Mouse (Mus musculus): ENCODE measurements around the gene Mymx. TPM values are rescaled to one million over a fixed set of nuclear protein-coding genes. Genes with fewer than 3 reads are reported as not detected.

Gene Mymx
- total RNA-seq (2014; fragmentation: Nextera tagmentation), result not detected in 2 replicates
- total RNA-seq (2017), result not detected in 2 replicates
- polyA plus RNA-seq (2012), result not detected in 2 replicates

GRCm38 (mm10) chr17:45601877-45602304 lies at the start of gene Mymx:
TSS of gene Mymx (minus strand) at chr17:45602102.
- Histone ChIP-seq H3K9me3 (replicated peaks) (no peaks in the 10 kb centered on the region), H3K4me3 (ENCODE audit: low read depth, low read length) (peak within 1 kb of the TSS; percentile 45; the same call in 1 of the 2 replicates), H3K36me3 (replicated peaks) (no peaks in the 10 kb centered on the region), H3K27me3 (ENCODE audit: insufficient read depth, low read length) (peaks cover 17% of the 10 kb centered on the region), H3K4me1 (ENCODE audit: insufficient read depth, low read depth, low read length) (peaks cover 53% of the 10 kb centered on the region)
- TF ChIP-seq CTCF (IDR thresholded peaks at IDR 0.05; ENCODE audit: low read depth, low read length) (no peak), GATA2 (IDR thresholded peaks at IDR 0.05; ENCODE audit: borderline replicate concordance, low read depth, low read length) (no peak)
- DNase-seq (ENCODE audit: low spot score) (no peak), ATAC-seq (ENCODE audit: extremely low read depth, insufficient number of reproducible peaks, low FRiP score, poor library complexity, severe bottlenecking) (no peak)

DNA sequence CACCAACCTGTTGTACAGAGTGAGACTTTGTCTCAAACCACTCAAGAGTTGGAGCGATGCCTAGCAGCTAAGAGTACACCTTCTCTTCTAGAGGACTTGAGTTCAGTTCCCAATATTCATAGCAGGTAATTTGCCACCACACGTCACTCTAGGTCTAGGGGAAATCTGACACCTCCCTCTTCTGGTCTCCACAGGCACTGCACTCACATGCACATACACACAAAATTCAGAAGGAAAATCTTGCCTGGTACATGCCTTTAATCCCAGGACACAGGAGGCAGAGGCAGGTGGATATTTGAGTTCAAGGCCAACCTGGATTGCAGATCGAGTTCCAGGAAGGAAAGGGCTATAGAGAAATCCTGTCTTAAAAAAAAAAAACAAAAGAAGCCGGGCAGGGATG lies 42.3 kb upstream of the Mymx start:
- no peak overlapping the region for H3K4me3 ChIP-seq (ENCODE audit: low read depth, low read length)
- peaks cover 4% of the 10 kb centered on the region; the same call in 1 of the 2 replicates for H3K9me3 ChIP-seq (replicated peaks)
- peaks cover 31% of the 10 kb centered on the region for H3K27me3 ChIP-seq (ENCODE audit: insufficient read depth, low read length)
- DNase-seq (ENCODE audit: low spot score), result no peak
- no peak for TF ChIP-seq GATA1 (IDR thresholded peaks at IDR 0.05; ENCODE audit: borderline replicate concordance, low read length)
- no peak for TF ChIP-seq CTCF (IDR thresholded peaks at IDR 0.05; ENCODE audit: low read depth, low read length)
- no peak for TF ChIP-seq GATA2 (IDR thresholded peaks at IDR 0.05; ENCODE audit: borderline replicate concordance, low read depth, low read length)
- TF ChIP-seq POLR2AphosphoS5 (IDR thresholded peaks at IDR 0.05; ENCODE audit: insufficient replicate concordance, low read depth, low read length), result no peak
- TF ChIP-seq TAL1 (conservative IDR thresholded peaks at IDR 0.05; ENCODE audit: low read depth, low read length), result no peak
- no peak for ATAC-seq (ENCODE audit: extremely low read depth, insufficient number of reproducible peaks, low FRiP score, poor library complexity, severe bottlenecking)
- no peaks in the 10 kb centered on the region for H3K36me3 ChIP-seq (replicated peaks)
- peaks cover 7% of the 10 kb centered on the region for H3K4me1 ChIP-seq (ENCODE audit: insufficient read depth, low read depth, low read length)

GRCm38 (mm10) chr17:45642701-45643100 lies 40.8 kb upstream of the Mymx start:
- peak; percentile 50 for DNase-seq (ENCODE audit: low spot score)
- H3K4me3 ChIP-seq (ENCODE audit: low read depth, low read length), result peak overlapping the region; percentile 16; the same call in 1 of the 2 replicates
- H3K36me3 ChIP-seq (replicated peaks), result no peaks in the 10 kb centered on the region
- ATAC-seq (ENCODE audit: extremely low read depth, insufficient number of reproducible peaks, low FRiP score, poor library complexity, severe bottlenecking), result no peak; the same call in 1 of the 2 replicates
- H3K27me3 ChIP-seq (ENCODE audit: insufficient read depth, low read length), result peaks cover 38% of the 10 kb centered on the region
- peaks cover 4% of the 10 kb centered on the region; the same call in 1 of the 2 replicates for H3K9me3 ChIP-seq (replicated peaks)
- peaks cover 10% of the 10 kb centered on the region for H3K4me1 ChIP-seq (ENCODE audit: insufficient read depth, low read depth, low read length)
- no peak for TF ChIP-seq GATA2 (IDR thresholded peaks at IDR 0.05; ENCODE audit: borderline replicate concordance, low read depth, low read length)
- TF ChIP-seq GATA1 (IDR thresholded peaks at IDR 0.05; ENCODE audit: borderline replicate concordance, low read length), result no peak
- no peak for TF ChIP-seq TAL1 (conservative IDR thresholded peaks at IDR 0.05; ENCODE audit: low read depth, low read length)
- no peak for TF ChIP-seq POLR2AphosphoS5 (IDR thresholded peaks at IDR 0.05; ENCODE audit: insufficient replicate concordance, low read depth, low read length)
- peak; percentile 61; the same call in 1 of the 2 replicates for TF ChIP-seq CTCF (IDR thresholded peaks at IDR 0.05; ENCODE audit: low read depth, low read length)

GRCm38 (mm10) chr17:45641981-45642380 lies 40.1 kb upstream of the Mymx start:
- DNase-seq (ENCODE audit: low spot score), result no peak
- TF ChIP-seq POLR2AphosphoS5 (IDR thresholded peaks at IDR 0.05; ENCODE audit: insufficient replicate concordance, low read depth, low read length) (no peak), GATA2 (IDR thresholded peaks at IDR 0.05; ENCODE audit: borderline replicate concordance, low read depth, low read length) (no peak)
- Histone ChIP-seq H3K4me1 (ENCODE audit: insufficient read depth, low read depth, low read length) (peaks cover 10% of the 10 kb centered on the region), H3K36me3 (replicated peaks) (no peaks in the 10 kb centered on the region), H3K4me3 (ENCODE audit: low read depth, low read length) (no peak overlapping the region), H3K27me3 (ENCODE audit: insufficient read depth, low read length) (peaks cover 38% of the 10 kb centered on the region), H3K9me3 (replicated peaks) (peaks cover 4% of the 10 kb centered on the region; the same call in 1 of the 2 replicates)
- no peak for ATAC-seq (ENCODE audit: extremely low read depth, insufficient number of reproducible peaks, low FRiP score, poor library complexity, severe bottlenecking)

DNA sequence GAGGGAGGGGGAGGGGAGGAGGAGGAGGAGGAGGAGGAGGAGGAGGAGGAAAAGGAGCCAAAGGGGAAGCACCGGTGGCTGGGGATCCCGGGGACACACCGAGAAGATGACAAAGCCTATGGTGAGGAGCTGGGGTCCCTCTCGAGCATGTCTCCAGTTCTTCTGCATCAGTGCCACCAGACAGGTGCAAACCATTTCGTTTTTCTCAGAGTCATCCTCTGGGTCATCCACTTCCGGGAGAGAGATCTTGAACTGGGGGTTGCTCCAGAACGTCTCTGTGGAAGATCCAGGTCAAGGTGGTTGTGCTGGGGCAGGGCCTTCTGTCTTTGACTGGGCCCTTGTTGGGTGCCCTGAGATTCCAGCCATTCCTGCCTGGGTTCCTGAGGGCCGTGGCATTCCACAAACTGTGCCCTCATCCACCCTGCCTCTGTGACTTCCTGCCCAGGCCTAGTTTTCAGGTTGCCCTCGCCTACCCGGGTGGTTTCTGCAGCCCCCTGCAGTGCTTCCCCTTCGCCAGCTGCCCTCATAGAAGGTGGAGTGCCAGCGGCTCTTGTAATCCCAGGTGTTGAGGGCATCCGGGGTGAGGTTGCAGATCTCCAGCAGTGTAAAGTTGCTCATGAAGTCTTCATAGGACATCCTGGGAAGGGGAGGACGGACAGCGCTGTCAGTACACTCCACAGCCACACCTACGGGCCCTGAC lies 36.8 kb upstream of the Mymx start:
- Histone ChIP-seq H3K4me3 (ENCODE audit: low read depth, low read length) (no peak overlapping the region), H3K36me3 (replicated peaks) (no peaks in the 10 kb centered on the region), H3K9me3 (replicated peaks) (no peaks in the 10 kb centered on the region), H3K27me3 (ENCODE audit: insufficient read depth, low read length) (peaks cover 42% of the 10 kb centered on the region), H3K4me1 (ENCODE audit: insufficient read depth, low read depth, low read length) (peaks cover 10% of the 10 kb centered on the region)
- ATAC-seq (ENCODE audit: extremely low read depth, insufficient number of reproducible peaks, low FRiP score, poor library complexity, severe bottlenecking) (no peak), DNase-seq (ENCODE audit: low spot score) (no peak)
- no peak for TF ChIP-seq GATA2 (IDR thresholded peaks at IDR 0.05; ENCODE audit: borderline replicate concordance, low read depth, low read length)
- no peak for TF ChIP-seq TAL1 (conservative IDR thresholded peaks at IDR 0.05; ENCODE audit: low read depth, low read length)

- Histone ChIP-seq H3K4me3 (ENCODE audit: low read depth, low read length) (no peak overlapping the region), H3K27me3 (ENCODE audit: insufficient read depth, low read length) (peaks cover 40% of the 10 kb centered on the region), H3K36me3 (replicated peaks) (no peaks in the 10 kb centered on the region), H3K9me3 (replicated peaks) (no peaks in the 10 kb centered on the region), H3K4me1 (ENCODE audit: insufficient read depth, low read depth, low read length) (peaks cover 27% of the 10 kb centered on the region)
- DNase-seq (ENCODE audit: low spot score), result no peak
- TF ChIP-seq GATA2 (IDR thresholded peaks at IDR 0.05; ENCODE audit: borderline replicate concordance, low read depth, low read length) (no peak), GATA1 (IDR thresholded peaks at IDR 0.05; ENCODE audit: borderline replicate concordance, low read length) (no peak), CTCF (IDR thresholded peaks at IDR 0.05; ENCODE audit: low read depth, low read length) (no peak), TAL1 (conservative IDR thresholded peaks at IDR 0.05; ENCODE audit: low read depth, low read length) (no peak), POLR2AphosphoS5 (IDR thresholded peaks at IDR 0.05; ENCODE audit: insufficient replicate concordance, low read depth, low read length) (no peak)
- no peak for ATAC-seq (ENCODE audit: extremely low read depth, insufficient number of reproducible peaks, low FRiP score, poor library complexity, severe bottlenecking)
Measured at GRCm38 (mm10) chr17:45634033-45634432, 32.1 kb upstream of the Mymx start.

All from G1E (cell line).